Mouse (Mus musculus) gastrocnemius, adult 8-10 months (tissue): Measurements from ENCODE around the gene Dact2. TPM values are rescaled to one million over a fixed set of nuclear protein-coding genes. Genes with fewer than 3 reads are reported as not detected.

Experiments used
- DNase-seq, 2 experiments: peaks; one replicate each; pipeline ENCODE4 v3.0.0; 2022; ENCODE audit warnings: low spot score in 2 of 2
- total RNA-seq, 4 experiments: library from RNA; stranded (reverse); gene quantifications; 2 replicates each; pipeline ENCODE4 v1.2.4; 2022

Dact2 gene
- total RNA-seq, 4 experiments from 2014 or later: 1.6 to 2.3 (median 1.7) TPM

DNA sequence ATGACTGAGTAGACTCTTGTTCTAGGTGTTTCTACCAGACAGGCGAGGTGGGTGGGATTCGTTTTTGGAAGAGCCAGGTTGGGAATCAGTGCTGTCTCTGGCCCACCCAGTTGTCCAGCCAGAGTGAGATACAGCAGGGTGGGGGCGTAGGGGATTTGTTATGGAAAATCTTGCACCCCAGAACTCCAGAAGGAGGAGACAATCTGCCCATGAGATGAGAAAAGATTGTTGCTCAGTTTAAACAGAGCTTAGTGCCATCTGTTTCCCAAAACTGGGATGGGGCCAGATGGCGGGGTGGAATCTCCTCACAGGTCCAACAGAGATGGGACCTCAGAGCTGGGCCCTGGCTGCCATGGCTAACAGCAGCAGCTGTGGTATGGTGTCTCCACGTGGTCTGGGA is 28.4 kb downstream of the Dact2 start:
- DNase-seq: no peak

DNA sequence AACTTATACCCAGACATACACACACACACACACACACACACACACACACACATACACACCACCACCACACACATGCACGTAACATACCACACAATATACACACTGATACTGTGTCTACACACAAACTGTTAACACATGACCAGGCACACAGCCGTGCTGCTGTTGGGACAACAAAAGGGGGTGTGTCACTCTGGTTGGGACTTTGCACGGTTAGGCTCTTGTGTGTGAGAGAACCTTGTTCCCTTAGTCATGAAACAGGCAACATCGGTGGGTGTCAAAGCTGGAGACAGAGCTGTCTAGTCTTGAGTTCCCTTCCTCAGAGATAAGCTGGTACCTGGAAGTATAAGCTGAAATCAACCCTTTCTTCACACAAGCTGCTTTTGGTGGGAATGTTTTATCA is 29.1 kb downstream of the Dact2 start:
- no peak for DNase-seq

DNA sequence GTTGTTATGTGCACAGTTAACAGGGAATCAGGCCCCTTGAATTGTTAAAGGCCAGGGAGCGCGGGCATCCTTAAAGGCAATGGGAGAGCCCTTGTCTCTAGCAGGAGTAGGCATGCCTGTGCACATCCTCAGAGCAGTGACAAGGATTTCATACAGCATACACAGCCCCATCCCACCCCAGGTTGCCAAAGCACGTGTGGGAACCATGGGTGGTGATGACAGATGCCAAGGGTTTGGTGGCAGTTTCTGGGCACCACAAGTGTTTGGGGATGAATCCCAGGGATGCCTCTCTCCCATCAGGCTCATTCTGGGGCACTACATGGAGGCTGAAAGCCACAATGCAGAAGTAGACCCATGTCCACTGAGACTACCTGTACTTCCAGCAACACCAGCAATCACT is 29.7 kb downstream of the Dact2 start:
- DNase-seq: no peak

DNA sequence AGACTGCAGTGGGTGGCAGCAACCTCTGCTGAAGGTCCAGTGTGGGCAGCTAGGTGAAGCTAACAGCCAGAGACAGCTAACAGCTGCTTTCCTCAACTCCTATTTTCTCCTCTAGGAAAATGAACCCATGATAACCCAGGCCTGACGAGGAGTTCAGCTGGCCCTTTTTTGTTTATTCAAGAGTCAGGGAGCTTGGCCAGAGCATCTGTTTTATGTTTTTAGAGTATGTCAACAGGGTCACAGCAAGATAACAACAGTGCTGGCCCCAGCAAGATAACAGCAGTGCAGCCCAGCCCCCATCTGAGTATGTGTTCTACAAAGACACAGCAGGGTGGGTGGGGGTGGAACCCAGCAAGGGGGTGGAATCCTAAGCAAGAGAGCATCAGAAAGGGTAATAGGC is 30.6 kb downstream of the Dact2 start:
- no peak for DNase-seq

DNA sequence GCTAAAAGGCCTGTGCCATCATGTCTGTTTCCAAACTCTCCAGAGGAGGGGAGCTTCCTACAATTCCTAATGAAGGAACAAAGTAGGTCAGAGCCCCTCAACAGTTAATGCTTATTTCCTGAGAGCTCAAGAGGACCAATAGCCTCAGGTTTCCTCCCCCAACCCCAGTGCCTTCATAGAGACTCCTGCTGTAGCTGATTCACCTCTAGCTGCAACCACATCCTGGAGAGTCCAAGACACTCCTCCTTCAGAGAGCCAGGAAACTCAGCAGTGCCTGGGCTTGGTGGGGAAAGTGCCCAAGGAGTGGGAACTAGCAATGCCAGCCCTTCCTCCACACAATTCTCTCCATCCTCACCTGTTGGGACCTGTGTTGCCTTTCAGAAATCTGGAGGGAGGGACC is 31.4 kb downstream of the Dact2 start:
- no peak for DNase-seq

DNA sequence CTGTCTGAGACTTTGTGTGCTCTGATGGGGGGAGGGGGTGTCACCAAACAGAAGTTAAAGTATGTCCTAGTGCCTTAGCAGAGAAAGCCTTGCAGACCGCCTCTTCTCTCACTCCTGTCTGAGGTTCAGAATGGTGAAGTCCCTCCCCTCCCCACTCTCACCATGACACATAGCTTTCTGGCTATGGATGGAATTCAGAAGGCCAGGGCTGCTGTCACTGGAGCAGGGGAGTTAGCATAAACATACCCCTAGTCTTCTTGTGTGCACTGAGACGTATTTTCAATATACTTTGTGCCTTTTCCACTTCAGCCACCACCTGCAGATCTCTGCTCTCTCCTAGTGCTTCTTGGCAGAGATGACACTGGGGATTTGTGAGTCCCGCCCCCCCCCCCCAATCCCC is 31.9 kb downstream of the Dact2 start:
- DNase-seq: no peak

DNA sequence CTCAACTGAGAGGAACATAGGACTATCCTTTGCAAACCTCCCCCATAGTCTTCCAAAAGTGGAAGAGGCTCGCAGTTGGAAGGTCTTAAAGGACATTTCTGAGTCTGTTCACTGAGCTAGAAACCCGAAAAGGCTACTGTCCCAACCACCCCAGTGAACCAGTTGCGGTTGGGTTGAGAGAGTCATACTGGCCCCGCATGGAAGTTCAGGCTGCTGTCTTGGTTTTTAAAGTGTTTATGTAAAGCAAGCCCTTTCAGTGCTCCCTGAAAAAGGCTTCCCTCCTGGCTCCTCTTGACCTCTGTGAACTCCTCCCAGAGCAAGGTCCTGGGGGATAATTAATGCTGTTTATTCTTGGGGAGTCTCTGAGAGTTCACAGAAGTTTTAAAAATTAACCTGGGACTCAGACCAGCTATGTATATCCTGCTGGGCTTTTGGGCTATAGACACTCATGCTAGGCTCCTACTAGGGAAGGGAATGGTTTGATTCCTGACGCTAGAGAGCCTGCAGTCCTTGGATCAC is 33.1 kb downstream of the Dact2 start:
- no peak for DNase-seq

DNA sequence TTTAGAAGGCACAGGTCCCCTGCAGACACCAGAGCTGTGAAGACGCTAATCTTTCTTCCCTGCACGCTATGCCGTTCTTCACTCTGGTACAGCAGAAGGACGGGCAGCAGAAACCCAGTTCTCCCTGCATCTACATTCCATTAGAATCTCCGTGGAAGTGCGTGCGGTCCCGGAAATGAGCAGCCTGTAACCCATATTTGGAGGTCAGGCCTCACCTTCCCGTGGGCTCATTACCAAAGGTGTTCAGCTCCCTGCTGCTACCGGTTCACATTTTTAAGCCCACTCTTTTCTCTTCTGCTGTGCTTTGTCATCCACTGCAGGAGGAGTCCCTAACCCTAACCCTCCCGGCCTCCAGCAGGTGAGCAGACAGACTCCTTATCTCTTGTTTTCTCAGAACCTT is 34.7 kb downstream of the Dact2 start:
- no peak for DNase-seq

DNA sequence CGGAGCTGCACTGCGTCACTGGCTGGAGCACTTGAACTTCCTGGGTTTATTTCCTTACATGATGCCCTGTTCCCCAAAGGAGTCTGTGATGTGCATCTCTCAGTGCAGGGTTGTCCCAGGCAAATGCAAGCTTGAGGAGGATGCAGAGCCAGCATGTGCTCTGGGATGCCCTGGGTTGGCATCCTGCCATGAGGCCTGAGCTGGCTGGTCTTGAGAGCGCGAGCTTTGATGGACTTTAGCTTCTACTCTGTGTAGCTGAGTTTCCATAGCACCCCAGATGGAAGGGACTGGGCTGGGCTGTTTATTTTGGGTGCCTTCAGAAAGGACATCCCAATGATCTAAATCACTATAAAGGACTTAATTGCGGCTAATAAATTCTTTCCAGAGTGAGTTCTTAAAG is 36.5 kb downstream of the Dact2 start:
- no peak for DNase-seq

DNA sequence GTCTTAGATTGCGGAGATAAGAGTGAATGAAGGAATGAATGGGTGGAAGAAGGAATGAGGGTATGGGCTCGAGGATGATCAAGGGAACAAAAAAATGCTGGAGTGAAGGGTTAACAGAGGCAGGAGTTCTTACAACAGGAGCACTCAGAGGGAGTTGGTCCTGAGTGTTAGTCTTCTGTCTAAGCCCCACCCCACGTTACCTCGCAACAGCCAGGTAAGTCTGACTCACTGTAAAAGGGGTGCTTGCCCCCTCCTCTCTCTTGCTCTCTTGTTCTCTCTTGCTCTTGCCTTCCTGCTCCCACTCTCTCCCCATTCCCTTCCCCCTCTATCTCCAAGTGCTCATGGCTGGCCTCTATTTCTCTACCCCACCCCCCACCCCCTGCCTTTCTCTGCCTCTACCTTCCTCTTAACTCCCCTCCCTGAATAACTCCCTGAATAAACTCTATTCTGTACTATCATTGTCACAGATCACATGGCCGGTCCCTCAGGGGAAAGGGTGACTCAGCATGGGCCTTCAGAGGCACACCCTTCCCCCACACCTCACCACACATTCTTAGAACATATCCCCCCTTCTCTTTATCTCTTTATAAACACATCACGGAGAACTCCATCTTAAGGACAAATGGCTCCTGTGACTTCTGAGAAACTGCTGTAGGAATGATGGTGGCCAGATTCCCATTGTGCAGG is 37.2 kb downstream of the Dact2 start:
- DNase-seq: no peak

DNA sequence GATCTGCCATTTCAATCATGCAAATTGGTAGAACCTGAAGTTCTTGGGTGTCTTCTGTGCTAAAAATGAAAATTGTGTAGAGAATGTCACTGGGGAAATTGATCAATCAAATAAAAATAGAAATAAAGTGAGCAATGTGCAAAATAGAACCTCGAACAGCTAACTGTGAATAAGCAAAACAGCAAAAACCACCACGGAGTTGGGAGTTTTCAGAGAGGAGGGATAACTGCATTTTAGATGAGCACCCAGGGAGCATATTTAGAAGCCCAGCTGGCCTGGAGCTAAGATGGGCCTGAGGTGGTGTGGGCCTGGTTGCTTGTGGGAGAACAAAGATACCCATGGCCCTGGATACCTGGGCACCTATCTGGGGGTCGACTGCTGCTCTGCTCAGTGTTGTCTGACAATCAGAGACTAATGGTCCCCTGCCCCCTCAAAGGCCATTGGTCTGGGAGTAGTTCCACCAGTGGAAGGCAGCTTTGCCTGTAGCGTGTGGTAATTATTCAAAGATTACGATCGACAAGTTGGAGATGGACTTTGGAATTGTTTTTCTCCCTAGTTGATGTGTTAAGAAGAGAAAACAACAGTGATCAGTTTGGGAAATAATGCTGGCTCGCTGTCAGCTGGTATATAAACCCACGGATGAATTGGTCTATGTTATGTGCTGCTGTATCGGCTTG is 38.0 kb downstream of the Dact2 start:
- no peak for DNase-seq

DNA sequence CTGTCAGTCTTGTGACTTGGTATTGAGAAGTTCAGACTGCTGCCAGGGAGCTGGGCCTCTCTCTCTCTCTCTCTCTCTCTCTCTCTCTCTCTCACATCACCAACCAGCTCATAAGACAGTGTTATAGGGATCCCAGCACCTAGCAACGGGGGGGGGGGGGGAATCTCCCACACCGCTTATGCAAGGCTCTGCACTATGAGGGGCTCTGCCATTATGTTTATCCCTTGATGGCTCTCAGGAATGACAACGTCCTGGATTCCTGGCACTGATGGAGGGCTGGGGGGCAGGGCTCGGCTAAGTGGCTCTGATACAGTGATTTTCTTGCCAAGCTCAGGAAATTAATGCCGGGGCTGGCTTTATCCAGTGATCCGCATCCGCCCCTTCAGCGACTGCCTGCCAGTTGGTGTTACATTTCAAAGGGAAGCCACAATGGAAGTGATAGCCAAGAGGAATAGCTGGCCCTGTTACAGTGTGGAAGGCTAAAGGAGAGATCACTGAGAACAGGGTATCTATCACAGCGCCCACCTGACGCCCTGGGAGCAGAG is 38.7 kb downstream of the Dact2 start:
- peak in 1 of 2 experiments; percentile 25 for DNase-seq

DNA sequence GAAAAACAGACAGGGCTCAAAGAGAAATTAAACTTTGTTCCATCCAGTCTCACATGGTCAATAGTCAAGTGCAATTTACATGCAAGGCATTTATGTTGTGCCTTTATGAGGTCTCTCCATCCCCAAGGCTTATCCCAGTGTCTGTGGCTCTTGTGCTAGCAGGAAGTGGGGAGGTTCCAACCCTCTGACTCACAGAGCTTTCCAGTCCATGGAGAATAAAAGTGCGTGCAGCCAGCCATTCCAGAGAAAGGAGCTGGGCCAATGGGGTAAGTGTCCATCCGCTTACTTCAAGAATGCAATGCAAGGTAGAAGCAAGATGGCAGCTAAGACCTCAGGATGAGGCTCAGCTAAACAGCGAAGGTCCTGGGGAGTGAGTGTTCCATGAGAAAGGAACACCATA is 43.3 kb downstream of the Dact2 start:
- no peak for DNase-seq

DNA sequence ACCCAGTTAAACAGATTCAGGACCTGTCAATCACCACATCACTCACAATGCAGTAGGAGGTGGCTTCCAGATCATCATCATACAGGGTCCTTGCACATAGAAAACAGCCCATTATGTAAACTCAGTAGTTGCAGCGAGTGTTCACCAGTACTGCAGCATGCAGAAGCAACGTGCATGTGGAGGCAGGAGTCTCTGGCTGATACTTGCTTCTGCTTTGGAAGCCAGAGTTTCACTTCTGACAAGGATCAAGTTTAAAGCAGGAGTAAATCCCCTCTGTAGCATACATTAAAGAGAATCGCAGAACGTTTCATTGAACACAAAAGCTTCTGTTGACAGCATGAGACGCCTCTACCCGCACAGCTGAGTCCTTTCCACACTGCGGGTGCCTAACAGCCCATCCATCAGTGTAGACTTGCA is 46.3 kb downstream of the Dact2 start:
- DNase-seq: no peak

Other genes starting within 250 kb of the Dact2 start
- not detected for gene Gm7356, start 200.6 kb downstream of the Dact2 start, total RNA-seq
- not detected for gene Gm7358, start 144.8 kb downstream of the Dact2 start, total RNA-seq
- gene Smoc2, start 75.2 kb upstream of the Dact2 start, total RNA-seq: 10 to 100 TPM; 47.3 to 59.0 (median 56.1) TPM